ENCODE assay signal across 8 mouse cellular contexts in the genomic region with DNA sequence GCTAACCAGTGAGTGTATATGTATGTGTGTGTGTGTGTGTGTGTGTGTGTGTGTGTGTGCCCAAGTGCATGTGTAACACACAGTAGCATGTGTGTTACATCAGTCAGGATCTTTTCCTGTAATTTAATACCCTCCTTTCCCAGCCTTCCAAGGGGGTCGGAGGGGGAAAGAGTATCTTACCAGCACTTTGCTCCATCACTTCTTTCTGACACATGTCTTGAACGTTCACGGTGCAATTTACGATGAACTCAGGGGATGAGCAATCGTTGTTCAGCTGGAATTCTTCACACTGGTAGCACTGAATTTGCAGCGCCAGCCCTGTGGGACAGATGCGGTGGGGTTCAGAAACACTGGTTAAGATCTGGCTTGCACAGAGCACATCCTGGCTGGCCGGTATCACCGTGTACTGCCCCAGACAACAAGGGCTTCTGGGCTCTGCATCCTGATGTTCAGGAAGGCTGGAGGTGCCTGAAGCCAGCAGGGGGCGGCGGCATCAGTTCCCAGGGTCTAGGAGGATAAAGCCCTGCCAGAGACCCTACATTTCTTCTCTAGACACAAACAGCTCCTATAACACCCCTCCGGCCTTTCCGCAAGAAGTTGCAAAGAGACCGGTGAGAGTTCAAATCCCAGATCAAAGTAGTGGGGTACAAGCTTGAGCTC. TPM values are rescaled to one million over a fixed set of nuclear protein-coding genes. Genes with fewer than 3 reads are reported as not detected.
DNase-seq lines count a peak whose midpoint lies in the region; ATAC-seq lines count a peak whose summit lies in the region.
"Had no signal": no experiment of that assay in that cellular context is flagged by ENCODE, and none has a peak within 500 bp of the region (broad histone marks: within the 10 kb centered on the region; RNA-seq: fewer than 3 reads in every experiment).

No protein-coding gene starts in this region.

- no peak overlapping the region for H3K9ac ChIP-seq in liver, embryonic 12.5 days
- H3K9ac ChIP-seq in midbrain, embryonic 16.5 days (ENCODE audit: low read depth, low read length) = peak overlapping the region; percentile 75

- no peak overlapping the region for H3K4me3 ChIP-seq in liver, embryonic 12.5 days
- peak overlapping the region; percentile 64 for H3K4me3 ChIP-seq in midbrain, embryonic 16.5 days (ENCODE audit: low read depth, low read length)

- no peaks in the 10 kb centered on the region for H3K36me3 ChIP-seq in liver, embryonic 12.5 days
- no peaks in the 10 kb centered on the region for H3K36me3 ChIP-seq in midbrain, embryonic 16.5 days (ENCODE audit: control insufficient read depth, insufficient read depth, low read length)

- H3K4me1 ChIP-seq in liver, embryonic 12.5 days = 0 out of 2 replicates have a peak, but pooled peaks cover 7% of the 10 kb centered on the region
- peaks cover 18% of the 10 kb centered on the region for H3K4me1 ChIP-seq in midbrain, embryonic 16.5 days (ENCODE audit: control insufficient read depth, insufficient read depth, low read length)

- H3K27me3 ChIP-seq in liver, embryonic 12.5 days (replicated peaks) = peaks cover 49% of the 10 kb centered on the region
- 0 out of 2 replicates have a peak, but pooled peaks cover 7% of the 10 kb centered on the region for H3K27me3 ChIP-seq in midbrain, embryonic 16.5 days (ENCODE audit: control insufficient read depth, insufficient read depth, low read depth, low read length)

- ATAC-seq in liver, embryonic 12.5 days = no peak
- peak; percentile 54 for ATAC-seq in midbrain, embryonic 16.5 days

- H3K27ac ChIP-seq in liver, embryonic 12.5 days = no peak overlapping the region
- 0 out of 2 replicates have a peak overlapping the region, but pooled peaks have one; percentile 28 for H3K27ac ChIP-seq in midbrain, embryonic 16.5 days (ENCODE audit: low read length)

- H3K4me2 ChIP-seq in liver, embryonic 12.5 days = no peak overlapping the region
- H3K4me2 ChIP-seq in midbrain, embryonic 16.5 days (ENCODE audit: low read length) = peak overlapping the region; percentile 81

- H3K9me3 ChIP-seq in liver, embryonic 12.5 days (replicated peaks) = no peaks in the 10 kb centered on the region
- no peaks in the 10 kb centered on the region for H3K9me3 ChIP-seq in midbrain, embryonic 16.5 days (replicated peaks; ENCODE audit: control insufficient read depth, low read length, poor library complexity, severe bottlenecking)

- WGBS in liver, embryonic 12.5 days (ENCODE audit: insufficient replicate concordance) = 20% methylated on average over 14 of the region's 14 CpGs
- WGBS in midbrain, embryonic 16.5 days = 14% methylated on average over 14 of the region's 14 CpGs

- DNase-seq in liver = peak; percentile 27
- peak; percentile 74 for DNase-seq in embryo, embryonic 10.5 days (ENCODE audit: low spot score)
- DNase-seq in forelimb bud, embryonic 11.5 days (ENCODE audit: low read depth, low spot score) = peak; percentile 54
- peak; percentile 33 to 48 for DNase-seq in layer of hippocampus, postnatal 14 days (ENCODE audit: low spot score in 2 of 2)
- DNase-seq in c-Kit-positive CD71-positive TER-119-positive erythroid progenitor cells, embryonic 14.5 days (ENCODE audit: low spot score) = no peak

RNA-seq across cellular contexts. Expression of gene Lypd1, which starts 2.6 kb away (rescaled TPM):
- 0.27 and 0.44 TPM in 2 replicates for polyA plus RNA-seq in liver, embryonic 12.5 days (2016; fragmentation: Nextera tagmentation; extraction: Ambion mirVana)
- total RNA-seq in layer of hippocampus, postnatal 14 days (2021) = 100 to 1,000 TPM in 1 of 2 experiments, 10 to 100 TPM in 1; 98.2 to 104 TPM
- polyA plus RNA-seq in midbrain, embryonic 16.5 days (2015; fragmentation: Nextera tagmentation; extraction: Ambion mirVana) = 72.1 and 83.1 TPM in 2 replicates
- total RNA-seq: liver, adult 2 months had no signal
- polyA plus RNA-seq: liver, adult 2 months had no signal

Comparison
In these comparisons a context has a peak if more than half of its experiments do, and no peak if none do; other contexts are left out.
1. RNA of gene Lypd1, which starts 2.6 kb away (polyA plus RNA-seq): 72.1 to 83.1 TPM in midbrain, embryonic 16.5 days; 0.27 to 0.44 TPM in liver, embryonic 12.5 days; every median in the first group is over 10 times any median in the second.